Mouse (Mus musculus) kidney, adult 2 months (tissue): ENCODE data around the gene Msl2. TPM values are rescaled to one million over a fixed set of nuclear protein-coding genes. Genes with fewer than 3 reads are reported as not detected.
A peak's percentile ranks its signal among the peaks of the same experiment; 100 is the strongest.

Experiments used
- DNase-seq: peaks from one replicate; pipeline ENCODE4 v3.0.0; 2021
- H3K27ac ChIP-seq: fragments of 200-500 bp; 2 replicates; pipeline ENCODE4 v1.5.1; 2012; ENCODE audit warnings: low read depth, low read length, control low read depth, inconsistent platforms; ENCODE audit not compliant: insufficient read depth
- H3K27me3 ChIP-seq: fragments of 200-500 bp; replicated peaks from 2 replicates; pipeline ENCODE4 v1.6.1; 2012; ENCODE audit warnings: mild to moderate bottlenecking, moderate library complexity, low read length, inconsistent platforms; ENCODE audit not compliant: control insufficient read depth, insufficient read depth
- H3K36me3 ChIP-seq: fragments of 200-500 bp; 2 replicates; pipeline ENCODE4 v1.6.1; 2012; ENCODE audit warnings: mild to moderate bottlenecking, moderate library complexity, low read length, inconsistent platforms; ENCODE audit not compliant: control insufficient read depth, insufficient read depth
- H3K4me1 ChIP-seq: fragments of 200-500 bp; 2 replicates; pipeline ENCODE4 v1.6.1; 2011; ENCODE audit warnings: low read length; ENCODE audit not compliant: control insufficient read depth, insufficient read depth
- H3K4me3 ChIP-seq: fragments of 200-500 bp; 2 replicates; pipeline ENCODE4 v1.5.1; 2011; ENCODE audit warnings: mild to moderate bottlenecking, low read depth, low read length, control low read depth; ENCODE audit not compliant: insufficient read depth
- CTCF ChIP-seq: fragments of 200-500 bp; conservative IDR thresholded peaks from 2 replicates; pipeline ENCODE4 v1.5.1; 2011; ENCODE audit warnings: low read depth, mild to moderate bottlenecking, control low read depth, low read length, moderate library complexity, mixed read lengths; ENCODE audit not compliant: insufficient read depth, insufficient read length
- POLR2A ChIP-seq: fragments of 200-500 bp; IDR thresholded peaks from one replicate; pipeline ENCODE4 v1.6.1; 2011; ENCODE audit warnings: low read depth, low read length, control low read depth
- WGBS: fragments of 180-500 bp; shearing (Covaris S2); methylation state at CpG from one replicate; pipeline ENCODE4 v1.1.7; 2018; 5-methylcytosine and 5-hydroxymethylcytosine counted together
- polyA plus RNA-seq: library from polyadenylated mRNA; depleted of rRNA; stranded (reverse); fragments of >200 nt; gene quantifications from 2 replicates; pipeline ENCODE4 v1.2.3, GENCODE M21; 2012; rRNA removed

Msl2 gene
- polyA plus RNA-seq = 17.7 and 18.6 TPM in 2 replicates

DNA sequence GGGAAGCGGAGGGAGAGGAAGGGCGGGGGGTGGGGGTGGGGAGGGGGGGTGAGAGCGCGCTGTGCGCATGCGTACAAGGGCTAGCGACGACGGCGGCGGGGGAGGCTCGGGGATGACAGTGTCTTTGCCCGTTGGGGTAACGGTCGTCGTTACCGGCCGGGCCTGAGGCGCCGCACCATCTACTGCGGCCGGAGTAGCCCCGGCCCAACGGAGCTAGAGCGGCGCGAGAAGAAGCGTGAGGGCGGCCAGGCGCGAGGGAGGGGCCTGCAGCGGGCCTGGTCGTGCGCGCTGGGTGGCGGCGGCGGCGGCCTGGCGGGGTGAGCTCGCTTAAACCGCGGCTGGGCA is at the start of gene Msl2:
Gene Msl2, plus strand, starts transcription at position 115 of the 345 bp plus-strand sequence.
- under 1% methylated on average over 32 of the region's 43 CpGs for WGBS

DNA sequence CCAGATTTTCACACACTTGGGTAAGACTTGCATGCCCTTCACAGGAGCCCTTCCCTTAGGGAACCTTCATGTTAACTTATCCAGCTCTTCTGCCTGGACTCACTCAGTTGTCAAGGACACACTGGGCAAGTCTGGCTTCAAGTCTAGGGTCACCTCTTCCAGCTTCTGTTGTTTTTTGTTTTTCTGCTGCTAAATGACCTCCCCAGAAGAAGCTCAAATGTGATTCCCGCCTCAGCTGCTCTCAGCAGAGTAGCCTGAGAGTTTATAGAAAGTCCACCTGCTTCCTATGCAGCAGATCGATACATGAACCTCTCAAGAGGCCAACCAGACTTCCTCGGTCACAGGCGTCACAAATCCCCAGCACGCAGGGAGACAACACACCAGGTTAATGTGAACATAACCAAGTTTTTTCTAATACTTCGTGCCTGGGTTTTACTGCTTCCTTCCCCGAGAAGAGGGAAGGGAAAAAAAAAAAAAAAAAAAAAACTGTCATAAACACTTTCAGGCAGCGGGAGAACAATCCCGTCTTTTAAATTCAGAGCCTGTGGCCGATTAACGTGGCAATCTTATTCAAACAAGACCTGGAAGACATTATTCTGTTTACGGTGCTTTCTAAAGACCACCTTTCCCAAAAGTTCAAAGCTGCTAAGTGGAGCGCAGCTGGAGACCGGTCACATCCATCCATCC is 40.0 kb upstream of the Msl2 start:
- Histone ChIP-seq H3K36me3 (no peaks in the 10 kb centered on the region), H3K4me3 (peak overlapping the region; percentile 94), H3K4me1 (peaks cover 18% of the 10 kb centered on the region; the same call in 1 of the 2 replicates), H3K27ac (peak overlapping the region; percentile 95), H3K27me3 (no peaks in the 10 kb centered on the region)
- TF ChIP-seq POLR2A = no peak
- DNase-seq = peak; percentile 26
- 1% methylated on average over 14 of the region's 14 CpGs for WGBS

More for the DNA sequence above, at the start of gene Msl2:
- H3K27ac ChIP-seq = peak within 1 kb of the TSS; percentile 100
- peak within 1 kb of the TSS; percentile 92 for H3K4me3 ChIP-seq
- peaks cover 7% of the 10 kb centered on the region for H3K4me1 ChIP-seq
- H3K27me3 ChIP-seq = no peaks in the 10 kb centered on the region
- no peak for DNase-seq
- no peaks in the 10 kb centered on the region for H3K36me3 ChIP-seq
- TF ChIP-seq POLR2A (peak; percentile 66), CTCF (no peak)

DNA sequence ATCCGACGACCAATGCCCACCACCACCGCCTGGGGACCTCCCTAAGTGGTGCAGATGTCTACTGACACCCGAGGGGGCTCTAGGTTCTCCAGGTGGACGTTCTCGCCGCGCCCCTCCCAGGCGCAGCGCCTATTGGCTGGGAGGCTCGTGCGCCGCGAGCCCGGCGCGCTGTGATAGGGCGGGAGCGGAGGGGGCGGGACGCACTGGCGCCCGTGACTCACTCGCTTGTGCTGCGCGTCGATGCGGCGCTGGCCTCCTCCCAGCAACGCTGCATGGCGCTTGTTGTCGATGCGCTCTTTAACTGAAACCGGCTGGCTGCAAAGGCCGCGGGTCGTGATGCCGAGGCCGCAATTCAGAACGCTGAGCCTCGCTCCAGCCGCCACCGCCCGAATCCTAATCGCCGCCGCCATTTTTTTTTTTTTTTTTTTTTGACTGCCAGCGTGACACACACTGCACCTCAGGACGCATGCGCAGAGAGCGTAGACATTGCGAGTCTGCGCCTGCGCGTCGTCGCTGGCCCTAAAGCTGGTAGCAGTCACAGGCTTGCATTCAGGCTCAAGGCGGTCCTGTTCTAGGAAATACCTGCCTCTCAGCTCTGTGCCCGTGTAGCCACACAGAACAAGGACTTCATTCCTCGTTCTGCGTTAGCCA is 39.3 kb upstream of the Msl2 start, which contains the start of gene Pccb:
Gene Pccb, minus strand, starts transcription at position 451 of the 651 bp plus-strand sequence.
- peak within 1 kb of the TSS; percentile 94 for H3K4me3 ChIP-seq
- TF ChIP-seq POLR2A (peak; percentile 96), CTCF (0 out of 2 replicates have a peak, but pooled peaks have one; percentile 8)
- peaks cover 18% of the 10 kb centered on the region; the same call in 1 of the 2 replicates for H3K4me1 ChIP-seq
- no peaks in the 10 kb centered on the region for H3K36me3 ChIP-seq
- DNase-seq = peak; percentile 99
- WGBS = under 1% methylated on average over 61 of the region's 61 CpGs
- no peaks in the 10 kb centered on the region for H3K27me3 ChIP-seq
- H3K27ac ChIP-seq = peak within 1 kb of the TSS; percentile 99

DNA sequence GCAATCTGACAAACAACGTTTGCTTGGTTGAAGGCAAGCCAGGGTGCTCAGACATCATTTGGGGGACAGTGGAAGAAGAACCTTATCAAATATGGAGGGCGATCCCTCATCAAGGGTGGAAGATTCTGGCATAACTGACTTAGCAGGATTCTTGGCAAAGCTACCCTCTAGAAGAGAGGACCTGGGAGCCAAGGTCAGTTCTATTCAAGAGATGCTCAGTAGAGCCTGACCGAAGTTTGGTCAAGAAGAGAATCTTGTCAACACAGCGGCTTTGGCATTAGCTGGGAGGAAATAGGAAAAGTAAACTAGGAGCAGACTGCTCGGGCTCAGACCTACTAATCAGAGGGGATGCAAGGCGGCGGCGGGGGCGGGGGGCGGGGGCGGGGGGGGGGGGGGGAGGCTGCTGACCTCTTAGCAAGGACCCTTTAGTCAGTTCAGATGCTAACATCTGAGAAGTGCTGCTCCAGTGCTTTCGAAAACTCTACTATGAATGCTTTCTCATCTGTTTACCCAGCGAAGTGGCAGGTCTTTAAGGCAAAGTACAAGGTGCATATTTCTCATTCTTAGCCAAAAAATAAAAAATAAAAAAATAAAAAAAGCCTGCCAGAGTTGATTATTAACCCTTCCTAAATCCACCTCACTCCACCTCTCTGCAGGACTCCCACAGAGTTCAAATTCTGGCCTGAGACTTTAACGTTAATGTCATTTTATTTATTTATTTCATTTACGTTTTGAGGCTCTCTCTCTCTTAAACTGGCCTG is 37.9 kb upstream of the Msl2 start:
- H3K36me3 ChIP-seq = no peaks in the 10 kb centered on the region
- no peak for TF ChIP-seq POLR2A
- no peak for TF ChIP-seq CTCF
- DNase-seq = peak; percentile 87
- H3K27ac ChIP-seq = peak overlapping the region; percentile 99
- 55% methylated on average over 15 of the region's 15 CpGs for WGBS
- no peak overlapping the region for H3K4me3 ChIP-seq
- peaks cover 18% of the 10 kb centered on the region; the same call in 1 of the 2 replicates for H3K4me1 ChIP-seq
- H3K27me3 ChIP-seq = no peaks in the 10 kb centered on the region

DNA sequence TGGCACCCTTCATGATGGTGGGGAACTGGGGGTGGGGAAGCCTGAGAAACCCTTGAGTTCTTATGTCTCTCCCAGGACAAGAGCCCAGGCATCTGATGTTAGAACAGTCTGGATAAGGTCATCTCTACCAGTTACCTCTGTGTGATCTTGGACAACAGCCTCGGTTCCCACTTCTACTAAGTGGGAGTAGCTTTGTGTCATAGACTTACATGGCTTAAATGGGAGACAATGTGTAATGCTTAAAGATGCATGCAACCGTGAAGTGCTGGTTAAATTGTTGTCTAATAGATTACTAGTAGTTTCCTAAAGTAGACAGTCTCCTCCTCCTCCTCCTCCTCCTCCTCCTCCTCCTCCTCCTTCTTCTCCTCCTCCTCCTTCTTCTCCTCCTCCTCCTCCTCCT is 37.0 kb upstream of the Msl2 start:
- H3K27me3 ChIP-seq = no peaks in the 10 kb centered on the region
- 28% methylated on average over 2 of the region's 2 CpGs for WGBS
- no peaks in the 10 kb centered on the region for H3K36me3 ChIP-seq
- peak; percentile 88 for DNase-seq
- H3K4me1 ChIP-seq = peaks cover 18% of the 10 kb centered on the region; the same call in 1 of the 2 replicates
- H3K4me3 ChIP-seq = no peak overlapping the region
- peak overlapping the region; percentile 98 for H3K27ac ChIP-seq
- TF ChIP-seq CTCF (no peak), POLR2A (peak; percentile 14)

DNA sequence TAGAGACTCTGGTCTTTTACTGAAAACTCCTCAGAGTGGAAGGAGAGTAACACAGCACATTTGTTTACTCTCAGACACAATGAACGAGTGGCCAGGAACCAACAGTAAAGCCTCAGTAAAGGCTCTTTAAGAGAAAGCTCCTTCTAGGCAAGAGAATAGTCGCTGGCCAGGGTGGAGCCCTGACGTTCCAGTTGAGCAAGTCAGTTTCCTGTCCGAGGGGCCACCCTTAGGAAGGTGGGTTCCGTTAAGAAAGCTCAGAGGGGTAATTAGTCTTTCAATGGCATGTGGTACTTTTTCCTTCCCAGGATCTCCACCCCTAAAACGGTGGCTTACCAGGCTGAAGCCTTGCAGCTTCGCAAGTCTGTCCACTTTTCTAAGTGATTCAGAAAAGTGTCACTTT is 36.5 kb upstream of the Msl2 start:
- no peak overlapping the region for H3K4me3 ChIP-seq
- DNase-seq = peak; percentile 75

More for the DNA sequence above, 36.5 kb upstream of the Msl2 start:
- no peaks in the 10 kb centered on the region for H3K27me3 ChIP-seq
- H3K4me1 ChIP-seq = peaks cover 18% of the 10 kb centered on the region; the same call in 1 of the 2 replicates
- no peak for TF ChIP-seq CTCF
- TF ChIP-seq POLR2A = no peak
- no peaks in the 10 kb centered on the region for H3K36me3 ChIP-seq
- H3K27ac ChIP-seq = peak overlapping the region; percentile 95
- WGBS = 12% methylated on average over 7 of the region's 7 CpGs
